Mouse (Mus musculus) urinary bladder, adult 2 months (tissue): Measurements from ENCODE around the gene Dctn3. TPM values are rescaled to one million over a fixed set of nuclear protein-coding genes. Genes with fewer than 3 reads are reported as not detected.

ENCODE experiments used
- DNase-seq: peaks from one replicate; pipeline ENCODE4 v3.0.0; 2022; ENCODE audit warnings: low spot score
- polyA plus RNA-seq: library from polyadenylated mRNA; depleted of rRNA; stranded (reverse); fragments of >200 nt; gene quantifications from 2 replicates; pipeline ENCODE4 v1.2.3, GENCODE M21; 2012; rRNA removed

Dctn3 gene
- polyA plus RNA-seq, 1 experiment = 98.7 TPM

GRCm38 (mm10) chr4:41671963-41672480 is 50.9 kb downstream of the Dctn3 start:
- no peak for DNase-seq

DNA sequence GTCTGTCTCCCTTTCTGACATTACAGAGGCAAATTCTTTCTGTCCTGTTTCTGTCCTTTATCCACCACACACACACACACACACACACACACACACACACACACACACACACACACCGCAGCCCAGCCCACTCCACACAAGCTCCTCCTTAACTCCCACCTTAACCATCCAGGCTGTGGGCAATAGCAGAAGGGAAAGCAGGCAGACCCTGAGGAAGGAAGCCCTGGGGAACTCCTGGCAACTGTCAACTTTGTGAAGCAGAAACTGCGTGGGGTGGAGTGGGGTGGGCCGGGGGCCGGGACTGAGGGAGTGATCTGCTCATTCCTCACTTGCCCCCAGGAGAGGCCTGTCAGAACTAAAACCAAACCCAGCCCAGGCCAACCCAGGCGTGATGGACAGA is 51.5 kb downstream of the Dctn3 start:
- no peak for DNase-seq

- no peak for DNase-seq
Observed at GRCm38 (mm10) chr4:41670836-41671235, 52.1 kb downstream of the Dctn3 start.

- no peak for DNase-seq
Observed at GRCm38 (mm10) chr4:41666646-41667045, 56.3 kb downstream of the Dctn3 start.

DNA sequence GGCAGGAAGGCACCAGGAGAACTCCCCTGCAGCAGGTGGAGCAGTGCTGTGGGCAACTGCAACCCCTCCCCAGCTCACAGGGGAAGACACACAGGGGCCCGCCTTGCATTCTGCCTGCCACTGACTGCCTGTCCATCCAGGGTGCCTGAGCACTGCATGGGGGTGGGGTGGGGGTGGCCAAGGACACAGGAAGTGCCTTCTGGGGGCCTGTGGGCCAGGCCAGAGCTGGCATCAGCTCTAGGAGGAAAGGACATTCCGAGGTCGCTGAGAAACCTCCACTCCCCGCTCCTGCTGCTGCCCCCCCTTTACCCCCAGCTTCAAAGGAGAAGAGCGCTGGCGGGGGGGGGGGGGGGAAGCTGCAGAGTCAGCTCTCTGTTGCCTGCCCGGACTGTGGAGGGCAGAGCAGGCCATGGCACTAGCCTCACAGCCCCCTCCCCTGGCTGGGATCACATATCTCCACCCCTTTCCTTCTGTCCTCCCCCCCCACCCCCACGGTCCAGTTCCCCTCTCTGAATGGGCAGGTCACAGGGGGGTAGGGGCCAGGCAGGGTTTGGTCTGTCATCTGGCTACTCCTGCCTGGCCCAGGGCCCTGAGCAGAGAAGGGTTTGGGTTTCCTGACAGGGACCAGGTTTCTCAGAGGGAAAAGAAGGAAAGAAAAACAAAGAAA is 57.8 kb downstream of the Dctn3 start:
- no peak for DNase-seq

Other genes starting within 250 kb of the Dctn3 start
- 8.0 and 11.4 TPM in 2 replicates for gene AI464131, start 220.1 kb downstream of the Dctn3 start, polyA plus RNA-seq
- 0.10 and 0.22 TPM in 2 replicates for gene 1110017D15Rik, start 205.8 kb downstream of the Dctn3 start, polyA plus RNA-seq
- gene Fam219a, start 153.6 kb downstream of the Dctn3 start, polyA plus RNA-seq = 20.9 and 21.3 TPM in 2 replicates
- 85.3 and 93.8 TPM in 2 replicates for gene Dnaic1, start 153.4 kb downstream of the Dctn3 start, polyA plus RNA-seq
- 165 and 187 TPM in 2 replicates for gene Enho, start 82.8 kb downstream of the Dctn3 start, polyA plus RNA-seq
- 28.6 and 49.0 TPM in 2 replicates for gene Cntfr, start 26.1 kb downstream of the Dctn3 start, polyA plus RNA-seq
- gene Il11ra1, start 23.2 kb downstream of the Dctn3 start, polyA plus RNA-seq = 77.4 and 78.3 TPM in 2 replicates
- gene Rpp25l, start 9.6 kb downstream of the Dctn3 start, polyA plus RNA-seq = 32.6 and 40.5 TPM in 2 replicates
- 1.3 and 1.9 TPM in 2 replicates for gene Arid3c, start 8.0 kb upstream of the Dctn3 start, polyA plus RNA-seq
- 64.7 and 65.2 TPM in 2 replicates for gene Galt, start 32.1 kb upstream of the Dctn3 start, polyA plus RNA-seq
- gene Sigmar1, start 33.0 kb upstream of the Dctn3 start, polyA plus RNA-seq = 79.7 and 81.4 TPM in 2 replicates
- gene Ccl27a, start 51.1 kb upstream of the Dctn3 start, polyA plus RNA-seq = 38.0 and 44.4 TPM in 2 replicates
- 6.6 and 36.4 TPM in 2 replicates for gene Gm21541, start 180.4 kb upstream of the Dctn3 start, polyA plus RNA-seq
- gene Gm20878, start 218.4 kb upstream of the Dctn3 start, polyA plus RNA-seq = 2.1 and 3.3 TPM in 2 replicates
- 0.60 and 0.65 TPM in 2 replicates for gene Fam205a4, start 242.9 kb upstream of the Dctn3 start, polyA plus RNA-seq